Mouse (Mus musculus): ENCODE measurements around the gene Kif16b.
"Not testable (repeated sequence)": the region's sequence is repeated elsewhere in the genome, so short reads cannot be mapped to it uniquely, and the experiment has no call there.

Kif16b gene

DNA sequence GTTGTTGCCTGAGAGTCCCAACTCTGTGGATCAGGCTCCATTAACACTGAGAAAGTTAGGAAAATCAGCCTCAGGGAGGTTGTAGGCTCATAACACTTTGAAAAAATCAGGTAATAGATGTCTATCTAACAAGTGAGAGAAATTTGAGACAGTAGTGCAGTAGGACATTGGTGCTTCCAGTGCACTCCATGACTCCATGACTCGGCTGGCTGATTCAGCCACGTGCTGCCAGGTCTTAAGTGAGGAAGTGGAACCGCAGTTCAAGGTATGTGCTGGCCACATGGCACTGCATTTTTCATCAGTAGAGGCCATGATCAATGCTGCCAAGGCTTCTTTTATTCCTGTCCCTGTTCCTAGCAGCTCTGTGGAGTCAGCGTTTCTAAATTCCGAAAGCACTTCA is 315.5 kb downstream of the Kif16b start:
- no peak for DNase-seq

GRCm38 (mm10) chr2:142584851-142585737 is 316.2 kb downstream of the Kif16b start:
- DNase-seq: no peak

GRCm38 (mm10) chr2:142580449-142580848 is 320.9 kb downstream of the Kif16b start:
- DNase-seq: no peak

DNA sequence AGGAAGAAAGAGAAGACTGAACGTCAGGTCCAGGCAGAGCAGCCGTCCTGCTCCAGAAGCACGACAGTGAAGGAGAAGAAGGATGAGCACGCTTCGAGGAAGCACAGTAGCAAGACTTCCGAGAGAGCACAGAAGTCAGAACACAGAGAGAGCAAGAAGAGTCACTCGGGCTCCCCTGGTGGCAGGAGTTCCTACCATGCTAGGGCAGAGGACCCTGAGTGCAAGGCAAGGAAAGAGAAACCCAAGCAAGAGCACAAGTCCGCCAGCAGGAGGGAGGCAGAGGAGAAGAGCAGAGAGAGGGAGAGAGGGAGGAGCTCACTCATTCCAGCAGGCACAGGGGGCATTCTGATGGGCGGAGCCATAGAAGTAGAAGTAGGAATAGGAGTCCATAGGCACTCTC is 323.9 kb downstream of the Kif16b start:
- not testable (repeated sequence) for DNase-seq

- DNase-seq: no peak
These were observed 331.6 kb downstream of the Kif16b start for GRCm38 (mm10) chr2:142569771-142570170.

Measured in thymus, postnatal 4 days (tissue).